Mouse (Mus musculus) midbrain, postnatal 0 days (tissue): ENCODE measurements around the gene Fam155a. TPM values are rescaled to one million over a fixed set of nuclear protein-coding genes. Genes with fewer than 3 reads are reported as not detected.

Source experiments
- ATAC-seq: fragments of 200-750 bp; cut with Nextera tagmentation; 2 replicates; pipeline ENCODE4 v1.8.0; 2017; ENCODE audit warnings: moderate number of reproducible peaks, mild to moderate bottlenecking, moderate TSS enrichment, moderate library complexity; ENCODE audit not compliant: low FRiP score
- DNase-seq: peaks from one replicate; pipeline ENCODE4 v3.0.0-alpha.2; 2015; ENCODE audit warnings: low spot score
- H3K27ac ChIP-seq: fragments of 300-500 bp; sonication (generic); 2 replicates; pipeline ENCODE4 v1.5.1; 2014; ENCODE audit warnings: low read depth, mild to moderate bottlenecking, low read length, mixed read lengths
- H3K27me3 ChIP-seq: fragments of 300-500 bp; sonication (generic); 2 replicates; pipeline ENCODE4 v1.6.1; 2014; ENCODE audit warnings: low read length, control low read depth, mixed read lengths; ENCODE audit not compliant: insufficient read depth
- H3K36me3 ChIP-seq: fragments of 300-500 bp; sonication (generic); 2 replicates; pipeline ENCODE4 v1.6.1; 2014; ENCODE audit warnings: low read length, control low read depth, mixed read lengths; ENCODE audit not compliant: insufficient read depth
- H3K4me1 ChIP-seq: fragments of 300-500 bp; sonication (generic); 2 replicates; pipeline ENCODE4 v1.6.1; 2014; ENCODE audit warnings: mild to moderate bottlenecking, control low read depth, antibody characterized with exemption, low read length, mixed read lengths; ENCODE audit not compliant: insufficient read depth
- H3K4me2 ChIP-seq: fragments of 300-500 bp; sonication (generic); 2 replicates; pipeline ENCODE4 v1.6.1; 2014; ENCODE audit warnings: low read depth, mild to moderate bottlenecking, low read length, mixed read lengths; ENCODE audit not compliant: poor library complexity, severe bottlenecking
- H3K4me3 ChIP-seq: fragments of 300-500 bp; sonication (generic); 2 replicates; pipeline ENCODE4 v1.5.1; 2014; ENCODE audit warnings: low read depth, mild to moderate bottlenecking, low read length, moderate library complexity
- H3K9ac ChIP-seq: fragments of 300-500 bp; sonication (generic); replicated peaks from 2 replicates; pipeline ENCODE4 v1.6.1; 2014; ENCODE audit warnings: mild to moderate bottlenecking, low read length, moderate library complexity, mixed read lengths; ENCODE audit not compliant: poor library complexity, severe bottlenecking
- H3K9me3 ChIP-seq: fragments of 300-500 bp; sonication (generic); 2 replicates; pipeline ENCODE4 v1.6.1; 2016; ENCODE audit warnings: low read length, control low read depth
- CTCF ChIP-seq: IDR thresholded peaks from 2 replicates; pipeline ENCODE4 v1.5.1; 2016; ENCODE audit warnings: antibody characterized with exemption, mild to moderate bottlenecking
- WGBS: fragments of 180-500 bp; shearing (Covaris S2); extraction: QIAGEN DNeasy Blood & Tissue Kit; methylation state at CpG from one replicate; pipeline ENCODE4 v1.1.7; 2014; 5-methylcytosine and 5-hydroxymethylcytosine counted together
- polyA plus RNA-seq: library from polyadenylated mRNA; unstranded; fragments of >200 nt; fragmentation: Nextera tagmentation; extraction: Ambion mirVana; gene quantifications from 2 replicates; pipeline ENCODE4 v1.2.1, GENCODE M21; 2015
- total RNA-seq: library from RNA; depleted of rRNA; stranded (reverse); fragments of >200 nt; gene quantifications from 2 replicates; pipeline ENCODE4 v1.2.3, GENCODE M21; 2014

Gene Fam155a
- total and polyA plus RNA-seq, 2 experiments from 2014 or later: 39.9 to 122 TPM

- DNase-seq (no peak), ATAC-seq (no peak)
- Histone ChIP-seq H3K4me1 (no peaks in the 10 kb centered on the region), H3K9me3 (no peaks in the 10 kb centered on the region), H3K9ac (no peak overlapping the region), H3K36me3 (no peaks in the 10 kb centered on the region), H3K4me3 (no peak overlapping the region), H3K27ac (no peak overlapping the region), H3K27me3 (no peaks in the 10 kb centered on the region), H3K4me2 (no peak overlapping the region)
- TF ChIP-seq CTCF: no peak
- 63% methylated on average over 4 of the region's 4 CpGs for WGBS
These were observed 559.2 kb downstream of the Fam155a start for GRCm38 (mm10) chr8:9211751-9212150.

- no peaks in the 10 kb centered on the region for H3K4me1 ChIP-seq
- H3K4me3 ChIP-seq: no peak overlapping the region
- no peak overlapping the region for H3K9ac ChIP-seq
- no peaks in the 10 kb centered on the region for H3K9me3 ChIP-seq
- 94% methylated on average over 31 of the region's 31 CpGs for WGBS
- no peak for TF ChIP-seq CTCF
- peak; percentile 13; the same call in 1 of the 2 replicates for ATAC-seq
- H3K27ac ChIP-seq: no peak overlapping the region
- DNase-seq: no peak
- no peaks in the 10 kb centered on the region for H3K36me3 ChIP-seq
- no peak overlapping the region for H3K4me2 ChIP-seq
- H3K27me3 ChIP-seq: no peaks in the 10 kb centered on the region
These were observed 563.4 kb downstream of the Fam155a start for GRCm38 (mm10) chr8:9207505-9208051.

- Histone ChIP-seq H3K4me1 (no peaks in the 10 kb centered on the region), H3K27ac (no peak overlapping the region), H3K27me3 (no peaks in the 10 kb centered on the region), H3K4me2 (no peak overlapping the region), H3K4me3 (no peak overlapping the region), H3K9ac (no peak overlapping the region), H3K9me3 (no peaks in the 10 kb centered on the region), H3K36me3 (no peaks in the 10 kb centered on the region)
- DNase-seq: no peak
- TF ChIP-seq CTCF: no peak
- no peak for ATAC-seq
- 53% methylated on average over 10 of the region's 10 CpGs for WGBS
These were observed 566.5 kb downstream of the Fam155a start for GRCm38 (mm10) chr8:9204345-9205067.

GRCm38 (mm10) chr8:9200099-9200498 lies 570.9 kb downstream of the Fam155a start:
- H3K4me1 ChIP-seq: no peaks in the 10 kb centered on the region
- TF ChIP-seq CTCF: no peak
- no peaks in the 10 kb centered on the region for H3K9me3 ChIP-seq
- no peak for DNase-seq
- no peak overlapping the region for H3K4me2 ChIP-seq
- H3K4me3 ChIP-seq: no peak overlapping the region
- no peaks in the 10 kb centered on the region for H3K36me3 ChIP-seq
- no peak overlapping the region for H3K27ac ChIP-seq
- 87% methylated on average over 3 of the region's 3 CpGs for WGBS
- peak; percentile 39 for ATAC-seq
- no peak overlapping the region for H3K9ac ChIP-seq
- no peaks in the 10 kb centered on the region for H3K27me3 ChIP-seq

- Histone ChIP-seq H3K4me1 (no peaks in the 10 kb centered on the region), H3K4me3 (no peak overlapping the region), H3K9ac (no peak overlapping the region), H3K36me3 (no peaks in the 10 kb centered on the region), H3K27me3 (no peaks in the 10 kb centered on the region), H3K4me2 (no peak overlapping the region), H3K27ac (no peak overlapping the region), H3K9me3 (no peaks in the 10 kb centered on the region)
- WGBS: 77% methylated on average over 3 of the region's 3 CpGs
- TF ChIP-seq CTCF: no peak
- ATAC-seq (no peak), DNase-seq (no peak)
These were observed 579.3 kb downstream of the Fam155a start for GRCm38 (mm10) chr8:9191682-9192081.

GRCm38 (mm10) chr8:9188616-9189015 lies 582.3 kb downstream of the Fam155a start:
- Histone ChIP-seq H3K4me1 (no peaks in the 10 kb centered on the region), H3K27me3 (no peaks in the 10 kb centered on the region), H3K9me3 (no peaks in the 10 kb centered on the region), H3K4me2 (no peak overlapping the region), H3K27ac (no peak overlapping the region), H3K9ac (no peak overlapping the region), H3K36me3 (no peaks in the 10 kb centered on the region), H3K4me3 (no peak overlapping the region)
- ATAC-seq (no peak), DNase-seq (peak; percentile 63)
- WGBS: 36% methylated on average over 4 of the region's 4 CpGs
- TF ChIP-seq CTCF: peak; percentile 72
